Mouse (Mus musculus): ENCODE results near the gene Gm49369. TPM values are rescaled to one million over a fixed set of nuclear protein-coding genes. Genes with fewer than 3 reads are reported as not detected.

Gm49369 gene
- not detected for polyA plus RNA-seq (2014; fragmentation: Illumina TruSeq; extraction: RNeasy Lipid Tissue Mini Kit (QIAGEN cat#74804); ENCODE audit: low read depth, low replicate concordance)

GRCm38 (mm10) chr7:142382567-142382966 lies at the start of gene Gm49369:
TSS of gene Gm49369 (minus strand) at chr7:142382667.

GRCm38 (mm10) chr7:142387419-142388148 lies 5.1 kb upstream of the Gm49369 start, which contains the start of gene Ctsd:
TSS of gene Ctsd (minus strand) at chr7:142388038.

GRCm38 (mm10) chr7:142373641-142374412 lies 8.6 kb downstream of the Gm49369 start, which contains the start of gene Ifitm10:
TSS of gene Ifitm10 (minus strand) at chr7:142373753.

Other genes with a start within 250 kb of the Gm49369 start
- not detected for gene Gm39115, start 246.6 kb downstream of the Gm49369 start, polyA plus RNA-seq (2014; fragmentation: Illumina TruSeq; extraction: RNeasy Lipid Tissue Mini Kit (QIAGEN cat#74804); ENCODE audit: low read depth, low replicate concordance)
- gene Gm45337, start 238.1 kb downstream of the Gm49369 start, polyA plus RNA-seq (2014; fragmentation: Illumina TruSeq; extraction: RNeasy Lipid Tissue Mini Kit (QIAGEN cat#74804); ENCODE audit: low read depth, low replicate concordance): not detected
- gene Gm29735, start 225.6 kb downstream of the Gm49369 start, polyA plus RNA-seq (2014; fragmentation: Illumina TruSeq; extraction: RNeasy Lipid Tissue Mini Kit (QIAGEN cat#74804); ENCODE audit: low read depth, low replicate concordance): not detected
- not detected for gene Gm4553, start 216.9 kb downstream of the Gm49369 start, polyA plus RNA-seq (2014; fragmentation: Illumina TruSeq; extraction: RNeasy Lipid Tissue Mini Kit (QIAGEN cat#74804); ENCODE audit: low read depth, low replicate concordance)
- gene Krtap5-2, start 206.7 kb downstream of the Gm49369 start, polyA plus RNA-seq (2014; fragmentation: Illumina TruSeq; extraction: RNeasy Lipid Tissue Mini Kit (QIAGEN cat#74804); ENCODE audit: low read depth, low replicate concordance): not detected
- not detected for gene Gm10153, start 192.3 kb downstream of the Gm49369 start, polyA plus RNA-seq (2014; fragmentation: Illumina TruSeq; extraction: RNeasy Lipid Tissue Mini Kit (QIAGEN cat#74804); ENCODE audit: low read depth, low replicate concordance)
- gene Krtap5-3, start 181.3 kb downstream of the Gm49369 start, polyA plus RNA-seq (2014; fragmentation: Illumina TruSeq; extraction: RNeasy Lipid Tissue Mini Kit (QIAGEN cat#74804); ENCODE audit: low read depth, low replicate concordance): not detected
- gene Gm7579, start 170.8 kb downstream of the Gm49369 start, polyA plus RNA-seq (2014; fragmentation: Illumina TruSeq; extraction: RNeasy Lipid Tissue Mini Kit (QIAGEN cat#74804); ENCODE audit: low read depth, low replicate concordance): not detected
- not detected for gene Krtap5-5, start 152.7 kb downstream of the Gm49369 start, polyA plus RNA-seq (2014; fragmentation: Illumina TruSeq; extraction: RNeasy Lipid Tissue Mini Kit (QIAGEN cat#74804); ENCODE audit: low read depth, low replicate concordance)
- gene Gm40460, start 141.6 kb downstream of the Gm49369 start, polyA plus RNA-seq (2014; fragmentation: Illumina TruSeq; extraction: RNeasy Lipid Tissue Mini Kit (QIAGEN cat#74804); ENCODE audit: low read depth, low replicate concordance): not detected
- gene Gm2431, start 124.3 kb downstream of the Gm49369 start, polyA plus RNA-seq (2014; fragmentation: Illumina TruSeq; extraction: RNeasy Lipid Tissue Mini Kit (QIAGEN cat#74804); ENCODE audit: low read depth, low replicate concordance): not detected
- not detected for gene Gm4559, start 108.3 kb downstream of the Gm49369 start, polyA plus RNA-seq (2014; fragmentation: Illumina TruSeq; extraction: RNeasy Lipid Tissue Mini Kit (QIAGEN cat#74804); ENCODE audit: low read depth, low replicate concordance)
- gene Krtap5-1, start 85.5 kb downstream of the Gm49369 start, polyA plus RNA-seq (2014; fragmentation: Illumina TruSeq; extraction: RNeasy Lipid Tissue Mini Kit (QIAGEN cat#74804); ENCODE audit: low read depth, low replicate concordance): not detected
- not detected for gene Krtap5-4, start 79.1 kb downstream of the Gm49369 start, polyA plus RNA-seq (2014; fragmentation: Illumina TruSeq; extraction: RNeasy Lipid Tissue Mini Kit (QIAGEN cat#74804); ENCODE audit: low read depth, low replicate concordance)
- 2.1 TPM for gene Ifitm10, start 8.9 kb downstream of the Gm49369 start, polyA plus RNA-seq (2014; fragmentation: Illumina TruSeq; extraction: RNeasy Lipid Tissue Mini Kit (QIAGEN cat#74804); ENCODE audit: low read depth, low replicate concordance)
- 780 TPM for gene Ctsd, start 5.4 kb upstream of the Gm49369 start, polyA plus RNA-seq (2014; fragmentation: Illumina TruSeq; extraction: RNeasy Lipid Tissue Mini Kit (QIAGEN cat#74804); ENCODE audit: low read depth, low replicate concordance)
- not detected for gene Syt8, start 52.2 kb upstream of the Gm49369 start, polyA plus RNA-seq (2014; fragmentation: Illumina TruSeq; extraction: RNeasy Lipid Tissue Mini Kit (QIAGEN cat#74804); ENCODE audit: low read depth, low replicate concordance)
- 2.1 TPM for gene Tnni2, start 59.1 kb upstream of the Gm49369 start, polyA plus RNA-seq (2014; fragmentation: Illumina TruSeq; extraction: RNeasy Lipid Tissue Mini Kit (QIAGEN cat#74804); ENCODE audit: low read depth, low replicate concordance)
- gene Lsp1, start 78.1 kb upstream of the Gm49369 start, polyA plus RNA-seq (2014; fragmentation: Illumina TruSeq; extraction: RNeasy Lipid Tissue Mini Kit (QIAGEN cat#74804); ENCODE audit: low read depth, low replicate concordance): 77.9 TPM
- gene Tnnt3, start 116.2 kb upstream of the Gm49369 start, polyA plus RNA-seq (2014; fragmentation: Illumina TruSeq; extraction: RNeasy Lipid Tissue Mini Kit (QIAGEN cat#74804); ENCODE audit: low read depth, low replicate concordance): 1.1 TPM
- gene Mrpl23, start 150.0 kb upstream of the Gm49369 start, polyA plus RNA-seq (2014; fragmentation: Illumina TruSeq; extraction: RNeasy Lipid Tissue Mini Kit (QIAGEN cat#74804); ENCODE audit: low read depth, low replicate concordance): 37.7 TPM